Mouse (Mus musculus): Measurements from ENCODE around the gene Ddah2. TPM values are rescaled to one million over a fixed set of nuclear protein-coding genes. Genes with fewer than 3 reads are reported as not detected.
"Not testable (repeated sequence)": the region's sequence is repeated elsewhere in the genome, so short reads cannot be mapped to it uniquely, and the experiment has no call there.

Ddah2 gene
- polyA plus RNA-seq, 1 experiment from 2014 or later: 471 TPM

DNA sequence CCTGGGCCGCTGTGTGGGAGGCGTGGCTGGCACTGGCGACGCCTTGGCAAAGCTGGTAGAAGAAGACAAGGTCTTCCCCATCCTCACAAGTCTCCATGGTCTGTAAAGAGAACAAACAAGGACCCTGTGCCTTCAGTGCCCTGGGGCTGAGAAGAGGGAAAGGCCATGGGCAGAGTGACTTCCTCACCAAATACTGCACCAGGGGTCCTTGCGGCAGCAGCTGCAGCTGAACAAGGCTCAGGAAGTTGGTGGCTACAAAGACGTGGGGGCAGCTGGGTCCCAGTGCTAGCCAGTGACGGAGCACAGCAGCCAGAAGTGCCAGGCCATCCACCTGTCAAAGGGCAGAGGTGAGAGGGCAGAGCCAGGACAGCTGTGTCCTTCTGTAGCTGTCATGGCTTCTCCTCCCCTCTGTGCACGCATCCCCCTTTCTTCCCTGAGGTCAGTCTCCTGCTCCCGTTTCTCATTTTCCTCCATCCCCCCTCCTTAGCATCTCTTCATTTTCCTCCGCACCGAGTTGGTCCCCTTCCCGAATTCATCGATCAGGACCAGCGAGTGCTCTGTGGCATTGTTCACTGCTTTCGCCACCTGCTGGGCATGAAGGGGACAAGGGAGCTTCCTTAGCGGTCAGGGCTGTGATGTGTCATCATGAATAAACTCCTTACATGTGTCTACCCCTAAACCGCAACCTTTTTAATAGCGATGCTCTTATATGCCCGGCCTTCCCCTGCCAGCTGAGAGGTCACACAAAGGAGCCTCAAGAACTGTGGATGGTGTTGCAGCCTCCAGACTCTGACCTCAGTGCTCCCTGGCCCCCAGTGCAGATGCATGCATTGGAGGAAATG lies 28.9 kb upstream of the Ddah2 start:
- 32% methylated on average over 19 of the region's 19 CpGs for WGBS
- Histone ChIP-seq H3K27ac (no peak overlapping the region), H3K9me3 (no peaks in the 10 kb centered on the region), H3K27me3 (no peaks in the 10 kb centered on the region), H3K9ac (no peak overlapping the region), H3K4me1 (peaks cover 19% of the 10 kb centered on the region), H3K36me3 (no peaks in the 10 kb centered on the region), H3K4me2 (replicated peaks) (no peak overlapping the region; the same call in 1 of the 2 replicates), H3K4me3 (no peak overlapping the region)
- ATAC-seq (ENCODE audit: insufficient number of reproducible peaks, insufficient read depth, low FRiP score, low TSS enrichment): no peak

DNA sequence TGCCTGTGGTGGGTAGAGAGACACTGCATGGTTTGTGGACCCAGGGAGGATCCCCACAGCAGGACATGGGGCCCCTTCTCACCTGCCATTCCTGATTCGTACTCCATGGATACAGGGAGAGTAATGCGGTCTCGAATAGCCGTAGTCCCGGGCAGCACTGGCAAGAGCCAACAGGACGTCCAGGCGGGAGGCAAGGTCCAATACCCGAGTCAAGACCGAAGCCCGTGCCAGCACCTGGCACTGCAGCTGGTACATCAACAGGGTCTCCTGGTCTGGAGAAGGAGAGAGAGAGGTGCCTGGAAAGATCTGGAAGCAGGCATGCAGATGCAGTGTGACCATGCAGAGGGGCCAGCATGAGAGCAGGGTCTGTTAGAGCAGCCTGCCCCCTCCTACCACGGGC lies 27.6 kb upstream of the Ddah2 start:
- Histone ChIP-seq H3K36me3 (no peaks in the 10 kb centered on the region), H3K4me2 (replicated peaks) (no peak overlapping the region), H3K4me3 (no peak overlapping the region), H3K9me3 (no peaks in the 10 kb centered on the region), H3K27me3 (no peaks in the 10 kb centered on the region), H3K27ac (no peak overlapping the region), H3K9ac (peak overlapping the region; percentile 8; the same call in 1 of the 2 replicates), H3K4me1 (peaks cover 17% of the 10 kb centered on the region)
- ATAC-seq (ENCODE audit: insufficient number of reproducible peaks, insufficient read depth, low FRiP score, low TSS enrichment): no peak
- WGBS: 91% methylated on average over 11 of the region's 11 CpGs

DNA sequence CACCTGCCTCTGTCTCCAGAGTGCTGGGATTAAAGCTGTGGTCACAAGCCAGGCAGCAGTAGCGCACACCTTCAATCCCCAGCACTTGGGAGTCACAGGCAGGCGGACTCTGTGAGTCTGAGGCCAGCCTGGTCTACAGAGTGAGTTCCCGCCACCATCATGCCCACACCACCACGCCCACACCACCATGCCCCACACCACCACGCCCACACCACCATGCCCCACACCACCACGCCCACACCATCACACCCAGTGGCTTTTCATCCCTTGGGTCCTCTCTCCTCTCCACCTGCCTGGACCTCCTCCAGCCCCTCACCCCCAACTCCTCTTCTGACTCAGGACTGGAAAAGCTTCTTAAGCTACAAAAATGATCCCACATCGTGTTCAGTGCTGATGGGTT lies 27.0 kb upstream of the Ddah2 start:
- H3K9ac ChIP-seq: no peak overlapping the region
- no peak overlapping the region for H3K4me2 ChIP-seq (replicated peaks)
- WGBS: 86% methylated on average over 7 of the region's 7 CpGs
- H3K9me3 ChIP-seq: no peaks in the 10 kb centered on the region
- H3K27ac ChIP-seq: no peak overlapping the region
- H3K27me3 ChIP-seq: no peaks in the 10 kb centered on the region
- no peaks in the 10 kb centered on the region for H3K36me3 ChIP-seq
- H3K4me3 ChIP-seq: no peak overlapping the region
- no peak for ATAC-seq (ENCODE audit: insufficient number of reproducible peaks, insufficient read depth, low FRiP score, low TSS enrichment)
- H3K4me1 ChIP-seq: peaks cover 14% of the 10 kb centered on the region

DNA sequence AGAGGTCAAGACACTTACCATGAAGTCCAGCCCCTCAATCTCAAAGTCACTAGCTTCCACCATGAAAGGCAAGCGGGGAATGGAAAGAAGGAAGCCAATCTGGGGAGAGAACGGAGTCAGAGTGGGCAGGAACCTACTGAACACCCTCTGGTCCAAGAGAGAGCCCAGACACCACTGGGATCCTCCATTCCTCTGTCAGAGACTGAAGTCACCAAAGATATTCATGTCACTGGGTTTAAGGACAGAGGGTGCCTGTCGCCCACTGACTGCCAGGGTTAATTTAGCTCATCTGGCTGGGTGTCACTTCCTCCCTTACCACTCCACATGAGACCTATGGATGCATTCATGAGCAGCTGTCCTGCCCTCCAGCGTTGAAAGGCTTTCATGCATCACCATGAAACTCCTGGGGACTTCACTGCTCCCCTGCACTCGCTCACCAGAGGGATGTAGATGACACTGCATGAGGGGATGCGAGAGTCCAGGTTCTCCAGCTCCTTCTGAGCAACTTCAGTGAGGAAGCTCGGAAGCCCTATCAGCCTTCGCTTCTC lies 26.4 kb upstream of the Ddah2 start:
- H3K27ac ChIP-seq: no peak overlapping the region
- H3K36me3 ChIP-seq: no peaks in the 10 kb centered on the region
- no peak overlapping the region for H3K4me2 ChIP-seq (replicated peaks)
- H3K4me3 ChIP-seq: no peak overlapping the region
- ATAC-seq (ENCODE audit: insufficient number of reproducible peaks, insufficient read depth, low FRiP score, low TSS enrichment): no peak
- no peaks in the 10 kb centered on the region for H3K9me3 ChIP-seq
- peaks cover 11% of the 10 kb centered on the region for H3K4me1 ChIP-seq
- no peak overlapping the region for H3K9ac ChIP-seq
- WGBS: 72% methylated on average over 8 of the region's 8 CpGs
- H3K27me3 ChIP-seq: no peaks in the 10 kb centered on the region

DNA sequence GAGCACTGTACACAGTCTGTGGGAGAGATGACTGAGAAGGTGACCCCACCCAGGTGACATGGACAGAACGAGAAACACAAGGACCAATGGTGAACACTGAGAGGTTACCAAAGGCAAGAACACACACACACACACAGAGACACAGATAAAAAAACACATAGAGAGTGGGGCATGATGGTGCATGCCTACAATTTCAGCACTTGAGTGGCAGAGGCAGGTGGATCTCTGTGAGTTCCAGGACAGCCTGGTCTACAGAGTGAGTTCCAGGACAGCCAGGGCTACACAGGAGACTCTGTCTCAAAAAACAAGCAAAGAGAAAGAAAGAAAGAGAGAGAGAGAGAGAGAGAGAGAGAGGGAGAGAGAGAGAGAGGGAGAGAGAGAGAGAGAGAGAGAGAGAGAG lies 25.1 kb upstream of the Ddah2 start:
- H3K9ac ChIP-seq; H3K4me3 ChIP-seq; ATAC-seq (ENCODE audit: insufficient number of reproducible peaks, insufficient read depth, low FRiP score, low TSS enrichment); H3K4me2 ChIP-seq (replicated peaks); H3K36me3 ChIP-seq; H3K27ac ChIP-seq; H3K4me1 ChIP-seq; H3K27me3 ChIP-seq; H3K9me3 ChIP-seq: not testable (repeated sequence)
- 79% methylated on average over 1 of the region's 1 CpGs for WGBS

DNA sequence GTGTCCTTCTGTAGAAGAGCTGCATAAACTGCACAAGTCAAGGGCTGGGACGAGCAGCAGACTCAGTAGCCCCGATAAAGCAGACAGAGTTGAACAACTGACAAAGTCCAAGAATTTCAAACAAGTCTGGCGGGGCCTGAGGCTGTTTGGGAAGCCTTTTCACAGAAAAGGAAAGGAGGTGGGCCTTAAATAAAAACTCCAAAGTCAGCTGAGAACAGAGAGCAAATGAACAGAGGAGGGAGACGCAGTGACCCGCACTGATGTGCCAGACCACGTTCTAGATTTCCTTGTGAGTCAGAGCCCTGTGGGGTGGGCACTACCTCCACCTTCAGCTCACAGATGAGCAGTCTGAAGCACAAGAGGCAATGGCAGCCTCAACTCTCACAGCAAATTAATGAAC lies 23.9 kb upstream of the Ddah2 start:
- Histone ChIP-seq H3K27me3 (no peaks in the 10 kb centered on the region), H3K4me1 (peaks cover 2% of the 10 kb centered on the region; the same call in 1 of the 2 replicates), H3K4me3 (no peak overlapping the region), H3K9ac (no peak overlapping the region), H3K4me2 (replicated peaks) (no peak overlapping the region), H3K27ac (no peak overlapping the region), H3K36me3 (no peaks in the 10 kb centered on the region), H3K9me3 (no peaks in the 10 kb centered on the region)
- WGBS: 68% methylated on average over 6 of the region's 6 CpGs
- ATAC-seq (ENCODE audit: insufficient number of reproducible peaks, insufficient read depth, low FRiP score, low TSS enrichment): no peak

DNA sequence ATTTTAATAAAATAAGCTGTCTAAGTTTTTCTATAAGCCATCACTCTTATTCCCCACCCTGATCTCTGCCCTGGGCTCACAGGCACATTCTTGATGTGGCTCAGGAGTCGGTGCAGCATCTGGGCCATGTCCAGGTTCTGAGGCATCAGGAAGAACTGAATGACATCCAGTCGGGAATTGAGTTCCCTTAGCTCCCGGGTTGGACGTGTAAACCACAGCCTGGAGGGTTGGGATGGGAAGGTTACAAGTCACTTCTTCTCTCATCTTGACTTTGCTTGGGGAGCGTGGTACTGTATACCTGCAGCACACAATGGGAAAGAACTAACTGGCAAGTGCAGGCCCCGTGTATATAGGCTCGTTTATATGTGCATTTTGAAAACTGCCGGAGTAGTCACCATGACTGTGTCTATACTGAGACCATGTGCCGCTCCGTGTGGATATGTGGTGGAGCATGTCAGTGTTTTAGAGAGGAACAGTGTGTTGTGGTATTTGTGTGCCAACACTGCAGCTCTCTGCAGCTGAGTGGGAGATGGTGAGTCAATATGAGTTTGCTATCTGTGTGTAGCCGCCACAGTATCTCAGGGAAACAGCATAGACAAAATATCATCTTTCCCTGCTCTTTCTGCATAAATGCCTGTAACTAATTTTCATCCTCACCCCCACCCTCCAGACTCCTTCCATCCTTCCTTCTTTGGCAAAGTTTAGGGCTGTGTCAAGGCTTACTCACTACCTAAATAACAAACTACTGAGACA lies 19.5 kb upstream of the Ddah2 start:
- Histone ChIP-seq H3K4me2 (replicated peaks) (no peak overlapping the region), H3K27ac (no peak overlapping the region), H3K27me3 (no peaks in the 10 kb centered on the region), H3K4me1 (no peaks in the 10 kb centered on the region), H3K36me3 (no peaks in the 10 kb centered on the region), H3K4me3 (no peak overlapping the region), H3K9me3 (no peaks in the 10 kb centered on the region), H3K9ac (no peak overlapping the region)
- ATAC-seq (ENCODE audit: insufficient number of reproducible peaks, insufficient read depth, low FRiP score, low TSS enrichment): no peak
- 85% methylated on average over 11 of the region's 11 CpGs for WGBS

DNA sequence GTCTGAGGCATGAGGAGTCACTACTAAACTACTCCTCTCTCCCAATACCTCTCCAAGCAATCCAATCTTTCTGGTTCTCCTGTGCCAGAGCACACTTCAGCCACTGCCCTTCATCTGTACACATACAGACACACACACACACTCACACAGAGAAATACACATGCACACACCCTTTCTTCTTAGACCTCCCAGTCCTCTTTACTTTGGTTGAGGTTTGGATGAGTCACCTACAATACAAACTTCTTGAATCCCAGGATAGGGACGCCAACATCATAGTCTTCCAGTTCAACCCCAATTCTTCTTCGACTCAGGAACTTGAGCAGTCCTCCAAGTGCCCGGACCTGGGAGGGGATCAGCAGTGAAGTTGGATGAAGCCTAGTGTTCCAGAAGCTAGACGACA lies 15.0 kb upstream of the Ddah2 start:
- Histone ChIP-seq H3K27ac (0 out of 2 replicates have a peak overlapping the region, but pooled peaks have one; percentile 5), H3K9ac (no peak overlapping the region), H3K4me3 (no peak overlapping the region), H3K4me1 (peaks cover 16% of the 10 kb centered on the region), H3K27me3 (no peaks in the 10 kb centered on the region), H3K36me3 (no peaks in the 10 kb centered on the region), H3K4me2 (replicated peaks) (no peak overlapping the region), H3K9me3 (no peaks in the 10 kb centered on the region)
- ATAC-seq (ENCODE audit: insufficient number of reproducible peaks, insufficient read depth, low FRiP score, low TSS enrichment): no peak
- 79% methylated on average over 4 of the region's 4 CpGs for WGBS

DNA sequence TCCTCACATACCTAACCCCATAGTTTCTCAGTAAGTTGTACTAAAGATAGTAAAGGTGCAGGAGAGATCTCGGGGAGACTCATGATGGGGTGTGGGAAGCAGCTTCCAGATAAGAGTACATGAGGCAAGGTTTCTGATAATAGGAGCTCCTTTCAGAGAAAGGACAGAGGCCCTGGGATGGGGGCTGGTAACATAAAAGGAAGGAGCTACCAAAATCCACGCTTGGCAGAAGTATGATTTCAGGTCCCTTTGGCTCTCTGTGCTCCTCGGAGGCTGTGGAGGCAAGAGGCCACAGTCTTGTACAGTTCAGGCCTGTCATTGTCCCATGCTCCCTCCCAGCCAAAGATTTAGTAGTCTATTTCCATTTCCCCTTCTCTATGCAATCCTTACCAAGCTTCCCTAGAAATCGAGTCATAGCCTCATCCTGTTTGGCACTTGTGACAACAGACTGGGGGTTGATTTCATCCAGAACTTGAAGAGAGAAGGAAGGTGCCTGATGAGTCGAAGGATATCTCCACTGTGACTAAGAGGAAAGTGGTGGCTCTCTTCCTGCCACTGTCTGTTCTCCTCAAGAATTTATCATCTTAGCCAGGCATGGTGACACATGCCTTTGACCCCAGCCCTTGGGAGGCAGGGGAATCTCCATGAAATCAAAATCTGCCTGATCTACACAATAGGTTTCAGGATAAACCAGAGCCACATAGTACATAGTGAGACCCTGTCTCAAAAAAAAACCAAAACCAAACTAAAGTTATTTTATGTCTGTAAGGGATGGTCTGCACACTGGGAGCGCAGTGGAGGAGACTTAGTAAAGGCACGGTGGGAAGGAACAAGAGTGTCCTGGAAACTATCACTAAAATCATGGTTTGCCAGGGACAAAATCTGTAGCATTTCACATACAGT lies 13.7 kb upstream of the Ddah2 start:
- 0 out of 2 replicates have a peak overlapping the region, but pooled peaks have one; percentile 85 for H3K9ac ChIP-seq
- H3K27ac ChIP-seq: no peak overlapping the region
- peak overlapping the region; percentile 96 for H3K4me2 ChIP-seq (replicated peaks)
- H3K9me3 ChIP-seq: no peaks in the 10 kb centered on the region
- no peak for ATAC-seq (ENCODE audit: insufficient number of reproducible peaks, insufficient read depth, low FRiP score, low TSS enrichment)
- no peaks in the 10 kb centered on the region for H3K36me3 ChIP-seq
- peak overlapping the region; percentile 55 for H3K4me3 ChIP-seq
- H3K27me3 ChIP-seq: no peaks in the 10 kb centered on the region
- WGBS: 83% methylated on average over 7 of the region's 7 CpGs
- H3K4me1 ChIP-seq: peaks cover 29% of the 10 kb centered on the region

DNA sequence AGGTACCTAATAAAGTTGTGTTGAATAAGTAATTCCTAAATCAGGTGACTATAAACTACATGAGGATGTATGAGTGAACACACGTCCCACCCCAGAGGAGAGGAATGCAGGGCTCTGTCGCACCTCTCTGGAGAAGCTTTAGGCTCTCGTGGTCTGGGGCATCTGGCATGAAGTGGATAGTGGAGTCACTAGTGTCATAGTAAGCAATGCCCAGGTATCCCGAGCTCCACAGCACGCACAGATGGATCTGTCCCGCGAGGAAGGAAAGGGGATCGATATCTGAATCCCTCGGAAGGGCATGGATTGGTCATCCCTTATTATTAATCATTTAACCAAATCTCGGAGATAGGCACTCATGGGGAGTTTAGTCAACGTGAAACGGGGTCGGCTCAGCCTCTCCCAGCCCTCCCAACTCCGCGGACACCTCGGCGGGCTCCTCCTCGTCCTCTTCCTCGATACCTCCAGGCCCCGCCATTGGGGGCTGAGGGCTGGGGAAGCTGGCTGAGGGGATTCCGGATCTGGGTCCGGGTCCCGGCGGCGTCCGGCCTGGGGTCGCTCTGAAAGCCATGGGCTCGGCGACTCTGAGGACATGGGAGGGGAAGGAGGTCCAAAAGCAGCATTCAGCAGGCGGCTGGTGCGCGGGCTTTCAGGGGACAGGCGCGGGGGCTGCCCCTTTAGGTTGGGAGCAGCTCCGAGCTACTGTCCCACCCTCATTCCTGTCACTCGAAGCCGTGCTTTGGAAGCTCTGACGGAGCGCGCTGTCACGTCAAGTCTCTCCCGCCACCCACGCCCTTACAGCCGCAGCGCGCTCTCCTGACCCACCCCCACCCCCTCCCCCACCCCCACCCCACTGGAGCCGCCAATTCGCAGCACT lies 12.8 kb upstream of the Ddah2 start:
- WGBS: 6% methylated on average over 34 of the region's 48 CpGs
- Histone ChIP-seq H3K4me1 (peaks cover 29% of the 10 kb centered on the region), H3K4me3 (peak overlapping the region; percentile 55), H3K36me3 (no peaks in the 10 kb centered on the region), H3K4me2 (replicated peaks) (peak overlapping the region; percentile 96), H3K27me3 (no peaks in the 10 kb centered on the region), H3K27ac (peak overlapping the region; percentile 86), H3K9ac (peak overlapping the region; percentile 85), H3K9me3 (no peaks in the 10 kb centered on the region)
- peak; percentile 64 for ATAC-seq (ENCODE audit: insufficient number of reproducible peaks, insufficient read depth, low FRiP score, low TSS enrichment)

Measured in embryonic facial prominence, embryonic 12.5 days (tissue).